Mouse (Mus musculus): ENCODE measurements around the gene Cpox. TPM values are rescaled to one million over a fixed set of nuclear protein-coding genes. Genes with fewer than 3 reads are reported as not detected.

Cpox gene
- polyA plus RNA-seq, 1 experiment from 2014 or later: 24.4 TPM

GRCm38 (mm10) chr16:58694091-58694490 lies 24.0 kb downstream of the Cpox start:
- WGBS: 91% methylated on average over 5 of the region's 5 CpGs
- H3K4me1 ChIP-seq (ENCODE audit: control insufficient read depth, insufficient read depth, low read length): no peaks in the 10 kb centered on the region
- ATAC-seq (ENCODE audit: insufficient number of reproducible peaks, insufficient read depth, low FRiP score, low read depth): no peak
- no peak overlapping the region for H3K9ac ChIP-seq (replicated peaks; ENCODE audit: low read depth, low read length)
- H3K4me3 ChIP-seq (ENCODE audit: low read depth, low read length): no peak overlapping the region
- H3K4me2 ChIP-seq (replicated peaks; ENCODE audit: low read depth, low read length): no peak overlapping the region
- no peaks in the 10 kb centered on the region for H3K27me3 ChIP-seq (ENCODE audit: control insufficient read depth, insufficient read depth, low read length)
- H3K36me3 ChIP-seq (ENCODE audit: control insufficient read depth, insufficient read depth, low read length): no peaks in the 10 kb centered on the region
- H3K27ac ChIP-seq (ENCODE audit: low read length): no peak overlapping the region
- H3K9me3 ChIP-seq (ENCODE audit: control insufficient read depth, low read depth, low read length): no peaks in the 10 kb centered on the region

GRCm38 (mm10) chr16:58696796-58697195 lies 26.7 kb downstream of the Cpox start:
- Histone ChIP-seq H3K4me2 (replicated peaks; ENCODE audit: low read depth, low read length) (no peak overlapping the region), H3K36me3 (ENCODE audit: control insufficient read depth, insufficient read depth, low read length) (no peaks in the 10 kb centered on the region), H3K9me3 (ENCODE audit: control insufficient read depth, low read depth, low read length) (no peaks in the 10 kb centered on the region), H3K4me1 (ENCODE audit: control insufficient read depth, insufficient read depth, low read length) (no peaks in the 10 kb centered on the region), H3K27me3 (ENCODE audit: control insufficient read depth, insufficient read depth, low read length) (no peaks in the 10 kb centered on the region), H3K9ac (replicated peaks; ENCODE audit: low read depth, low read length) (no peak overlapping the region), H3K27ac (ENCODE audit: low read length) (no peak overlapping the region), H3K4me3 (ENCODE audit: low read depth, low read length) (no peak overlapping the region)
- no peak for ATAC-seq (ENCODE audit: insufficient number of reproducible peaks, insufficient read depth, low FRiP score, low read depth)
- 92% methylated on average over 3 of the region's 3 CpGs for WGBS

- no peak overlapping the region for H3K4me3 ChIP-seq (ENCODE audit: low read depth, low read length)
- ATAC-seq (ENCODE audit: insufficient number of reproducible peaks, insufficient read depth, low FRiP score, low read depth): no peak
- WGBS: 91% methylated on average over 1 of the region's 1 CpGs
These were observed 27.2 kb downstream of the Cpox start for GRCm38 (mm10) chr16:58697261-58697660.

GRCm38 (mm10) chr16:58700174-58700573 lies 30.1 kb downstream of the Cpox start:
- Histone ChIP-seq H3K4me2 (replicated peaks; ENCODE audit: low read depth, low read length) (no peak overlapping the region), H3K4me3 (ENCODE audit: low read depth, low read length) (no peak overlapping the region), H3K4me1 (ENCODE audit: control insufficient read depth, insufficient read depth, low read length) (0 out of 2 replicates have a peak, but pooled peaks cover 6% of the 10 kb centered on the region), H3K9ac (replicated peaks; ENCODE audit: low read depth, low read length) (no peak overlapping the region), H3K27ac (ENCODE audit: low read length) (no peak overlapping the region), H3K9me3 (ENCODE audit: control insufficient read depth, low read depth, low read length) (no peaks in the 10 kb centered on the region), H3K27me3 (ENCODE audit: control insufficient read depth, insufficient read depth, low read length) (no peaks in the 10 kb centered on the region), H3K36me3 (ENCODE audit: control insufficient read depth, insufficient read depth, low read length) (no peaks in the 10 kb centered on the region)
- 82% methylated on average over 6 of the region's 6 CpGs for WGBS
- ATAC-seq (ENCODE audit: insufficient number of reproducible peaks, insufficient read depth, low FRiP score, low read depth): no peak

More at GRCm38 (mm10) chr16:58697261-58697660, 27.2 kb downstream of the Cpox start:
- no peak overlapping the region for H3K27ac ChIP-seq (ENCODE audit: low read length)
- no peak overlapping the region for H3K4me2 ChIP-seq (replicated peaks; ENCODE audit: low read depth, low read length)
- no peaks in the 10 kb centered on the region for H3K9me3 ChIP-seq (ENCODE audit: control insufficient read depth, low read depth, low read length)
- no peak overlapping the region for H3K9ac ChIP-seq (replicated peaks; ENCODE audit: low read depth, low read length)
- no peaks in the 10 kb centered on the region for H3K36me3 ChIP-seq (ENCODE audit: control insufficient read depth, insufficient read depth, low read length)
- H3K27me3 ChIP-seq (ENCODE audit: control insufficient read depth, insufficient read depth, low read length): no peaks in the 10 kb centered on the region
- no peaks in the 10 kb centered on the region for H3K4me1 ChIP-seq (ENCODE audit: control insufficient read depth, insufficient read depth, low read length)

GRCm38 (mm10) chr16:58700816-58701424 lies 30.8 kb downstream of the Cpox start:
- ATAC-seq (ENCODE audit: insufficient number of reproducible peaks, insufficient read depth, low FRiP score, low read depth): no peak
- H3K4me2 ChIP-seq (replicated peaks; ENCODE audit: low read depth, low read length): no peak overlapping the region
- no peaks in the 10 kb centered on the region for H3K27me3 ChIP-seq (ENCODE audit: control insufficient read depth, insufficient read depth, low read length)
- 81% methylated on average over 12 of the region's 12 CpGs for WGBS
- H3K4me1 ChIP-seq (ENCODE audit: control insufficient read depth, insufficient read depth, low read length): 0 out of 2 replicates have a peak, but pooled peaks cover 6% of the 10 kb centered on the region
- H3K4me3 ChIP-seq (ENCODE audit: low read depth, low read length): no peak overlapping the region
- H3K27ac ChIP-seq (ENCODE audit: low read length): no peak overlapping the region
- no peaks in the 10 kb centered on the region for H3K36me3 ChIP-seq (ENCODE audit: control insufficient read depth, insufficient read depth, low read length)
- no peaks in the 10 kb centered on the region for H3K9me3 ChIP-seq (ENCODE audit: control insufficient read depth, low read depth, low read length)
- no peak overlapping the region for H3K9ac ChIP-seq (replicated peaks; ENCODE audit: low read depth, low read length)

- Histone ChIP-seq H3K9ac (replicated peaks; ENCODE audit: low read depth, low read length) (no peak overlapping the region), H3K27ac (ENCODE audit: low read length) (no peak overlapping the region), H3K4me1 (ENCODE audit: control insufficient read depth, insufficient read depth, low read length) (0 out of 2 replicates have a peak, but pooled peaks cover 6% of the 10 kb centered on the region), H3K27me3 (ENCODE audit: control insufficient read depth, insufficient read depth, low read length) (no peaks in the 10 kb centered on the region), H3K4me3 (ENCODE audit: low read depth, low read length) (no peak overlapping the region), H3K4me2 (replicated peaks; ENCODE audit: low read depth, low read length) (no peak overlapping the region), H3K36me3 (ENCODE audit: control insufficient read depth, insufficient read depth, low read length) (no peaks in the 10 kb centered on the region), H3K9me3 (ENCODE audit: control insufficient read depth, low read depth, low read length) (no peaks in the 10 kb centered on the region)
- WGBS: 45% methylated on average over 6 of the region's 6 CpGs
- ATAC-seq (ENCODE audit: insufficient number of reproducible peaks, insufficient read depth, low FRiP score, low read depth): no peak
These were observed 31.7 kb downstream of the Cpox start for GRCm38 (mm10) chr16:58701779-58702178.

GRCm38 (mm10) chr16:58702329-58702932 lies 32.3 kb downstream of the Cpox start:
- H3K27me3 ChIP-seq (ENCODE audit: control insufficient read depth, insufficient read depth, low read length): no peaks in the 10 kb centered on the region
- no peak overlapping the region for H3K27ac ChIP-seq (ENCODE audit: low read length)
- 72% methylated on average over 10 of the region's 10 CpGs for WGBS
- H3K9ac ChIP-seq (replicated peaks; ENCODE audit: low read depth, low read length): no peak overlapping the region
- H3K9me3 ChIP-seq (ENCODE audit: control insufficient read depth, low read depth, low read length): no peaks in the 10 kb centered on the region
- no peak for ATAC-seq (ENCODE audit: insufficient number of reproducible peaks, insufficient read depth, low FRiP score, low read depth)
- H3K4me1 ChIP-seq (ENCODE audit: control insufficient read depth, insufficient read depth, low read length): 0 out of 2 replicates have a peak, but pooled peaks cover 6% of the 10 kb centered on the region
- H3K4me3 ChIP-seq (ENCODE audit: low read depth, low read length): no peak overlapping the region
- H3K36me3 ChIP-seq (ENCODE audit: control insufficient read depth, insufficient read depth, low read length): no peaks in the 10 kb centered on the region
- H3K4me2 ChIP-seq (replicated peaks; ENCODE audit: low read depth, low read length): no peak overlapping the region

GRCm38 (mm10) chr16:58703382-58704124 lies 33.5 kb downstream of the Cpox start:
- H3K4me3 ChIP-seq (ENCODE audit: low read depth, low read length): no peak overlapping the region
- H3K27ac ChIP-seq (ENCODE audit: low read length): no peak overlapping the region
- H3K27me3 ChIP-seq (ENCODE audit: control insufficient read depth, insufficient read depth, low read length): no peaks in the 10 kb centered on the region
- H3K9me3 ChIP-seq (ENCODE audit: control insufficient read depth, low read depth, low read length): no peaks in the 10 kb centered on the region
- 15% methylated on average over 10 of the region's 10 CpGs for WGBS
- no peak overlapping the region for H3K9ac ChIP-seq (replicated peaks; ENCODE audit: low read depth, low read length)
- no peak for ATAC-seq (ENCODE audit: insufficient number of reproducible peaks, insufficient read depth, low FRiP score, low read depth)
- 0 out of 2 replicates have a peak, but pooled peaks cover 6% of the 10 kb centered on the region for H3K4me1 ChIP-seq (ENCODE audit: control insufficient read depth, insufficient read depth, low read length)
- no peak overlapping the region for H3K4me2 ChIP-seq (replicated peaks; ENCODE audit: low read depth, low read length)
- H3K36me3 ChIP-seq (ENCODE audit: control insufficient read depth, insufficient read depth, low read length): no peaks in the 10 kb centered on the region

Data from stomach, embryonic 14.5 days (tissue).